Mouse (Mus musculus) spleen, postnatal 10 days (tissue): Measurements from ENCODE around the gene Arhgef33.
"Not testable (repeated sequence)": the region's sequence is repeated elsewhere in the genome, so short reads cannot be mapped to it uniquely, and the experiment has no call there.

Experiments used
- DNase-seq, 2 experiments: peaks; one replicate each; pipeline ENCODE4 v3.0.0; 2021 to 2022; ENCODE audit warnings: low spot score in 2 of 2

The Arhgef33 gene

GRCm38 (mm10) chr17:80346591-80347125 is 39.5 kb downstream of the Arhgef33 start:
- DNase-seq: no peak

- DNase-seq: no peak
Measured at GRCm38 (mm10) chr17:80347234-80347633, 40.0 kb downstream of the Arhgef33 start.

GRCm38 (mm10) chr17:80360245-80360644 is 53.0 kb downstream of the Arhgef33 start:
- DNase-seq: no peak

GRCm38 (mm10) chr17:80367276-80367675 is 60.1 kb downstream of the Arhgef33 start:
- DNase-seq: no peak

GRCm38 (mm10) chr17:80368606-80369005 is 61.4 kb downstream of the Arhgef33 start:
- DNase-seq: no peak

- peak; percentile 55 to 87 for DNase-seq
Measured at GRCm38 (mm10) chr17:80372989-80373725, 66.0 kb downstream of the Arhgef33 start, which contains the start of gene Gm10190. TSS of gene Gm10190 (minus strand) at chr17:80373541.

GRCm38 (mm10) chr17:80373726-80374096 is 66.5 kb downstream of the Arhgef33 start:
- no peak for DNase-seq

GRCm38 (mm10) chr17:80378386-80378785 is 71.2 kb downstream of the Arhgef33 start:
- not testable (repeated sequence) for DNase-seq

GRCm38 (mm10) chr17:80385671-80386070 is 78.5 kb downstream of the Arhgef33 start:
- no peak for DNase-seq

GRCm38 (mm10) chr17:80390024-80390423 is 82.8 kb downstream of the Arhgef33 start:
- no peak for DNase-seq

- DNase-seq: peak; percentile 25 to 74
Measured at GRCm38 (mm10) chr17:80391423-80392403, 84.5 kb downstream of the Arhgef33 start.

- no peak for DNase-seq
Measured at GRCm38 (mm10) chr17:80398243-80398642, 91.0 kb downstream of the Arhgef33 start.

- no peak for DNase-seq
Measured at GRCm38 (mm10) chr17:80411182-80411581, 104.0 kb downstream of the Arhgef33 start.

GRCm38 (mm10) chr17:80418572-80419210 is 111.5 kb downstream of the Arhgef33 start:
- DNase-seq: no peak

- DNase-seq: no peak
Measured at GRCm38 (mm10) chr17:80420998-80421397, 113.8 kb downstream of the Arhgef33 start.

GRCm38 (mm10) chr17:80426171-80426570 is 119.0 kb downstream of the Arhgef33 start:
- DNase-seq: no peak

GRCm38 (mm10) chr17:80426901-80427300 is 119.7 kb downstream of the Arhgef33 start:
- no peak for DNase-seq

GRCm38 (mm10) chr17:80427966-80428365 is 120.8 kb downstream of the Arhgef33 start:
- DNase-seq: no peak

GRCm38 (mm10) chr17:80431997-80432396 is 124.8 kb downstream of the Arhgef33 start:
- DNase-seq: no peak

- no peak for DNase-seq
Measured at GRCm38 (mm10) chr17:80434430-80434829, 127.2 kb downstream of the Arhgef33 start.

- no peak for DNase-seq
Measured at GRCm38 (mm10) chr17:80435680-80436079, 128.5 kb downstream of the Arhgef33 start.

GRCm38 (mm10) chr17:80445433-80445832 is 138.2 kb downstream of the Arhgef33 start:
- DNase-seq: no peak
